Mouse (Mus musculus): ENCODE measurements at regions not wholly inside any gene's neighbourhood (a gene's known extent, or its start where the extent isn't known, plus 50 kb on each side); places are given as distances from the start of the nearest gene placed in this dataset.

- no peak overlapping the region for H3K4me3 ChIP-seq
- no peaks in the 10 kb centered on the region for H3K36me3 ChIP-seq (ENCODE audit: control insufficient read depth, insufficient read depth)
- H3K79me2 ChIP-seq (ENCODE audit: control insufficient read depth, insufficient read depth): no peaks in the 10 kb centered on the region
- H3ac ChIP-seq (ENCODE audit: control insufficient read depth, insufficient read length): no peak overlapping the region
- no peaks in the 10 kb centered on the region for H3K27me3 ChIP-seq (ENCODE audit: control insufficient read depth, insufficient read depth, insufficient read length)
- no peak overlapping the region for H3K4me2 ChIP-seq (ENCODE audit: low read depth)
- TF ChIP-seq TCF12 (IDR thresholded peaks at IDR 0.05; ENCODE audit: insufficient read depth, poor library complexity, severe bottlenecking): no peak
- TF ChIP-seq MYOG (IDR thresholded peaks at IDR 0.05; ENCODE audit: control insufficient read depth in 1 of 3, insufficient read depth in 1 of 3, insufficient read length in 2 of 3, low read depth in 2 of 3): no peak
- no peak for TF ChIP-seq POLR2AphosphoS2 (IDR thresholded peaks at IDR 0.05; ENCODE audit: insufficient read length, low read depth)
- TF ChIP-seq REST (IDR thresholded peaks at IDR 0.05; ENCODE audit: insufficient read depth, insufficient read length): no peak
- no peak for TF ChIP-seq TCF3 (IDR thresholded peaks at IDR 0.05; ENCODE audit: insufficient read length, low read depth)
- TF ChIP-seq POLR2A (IDR thresholded peaks at IDR 0.05; ENCODE audit: insufficient read length, low read depth): no peak
- TF ChIP-seq E2F4 (IDR thresholded peaks at IDR 0.05; ENCODE audit: insufficient read depth): no peak
- TF ChIP-seq MYOD1 (IDR thresholded peaks at IDR 0.05; ENCODE audit: control insufficient read depth in 1 of 3, insufficient read length in 2 of 3, low read depth in 2 of 3): no peak
- no peak for TF ChIP-seq MAX (IDR thresholded peaks at IDR 0.05; ENCODE audit: low read depth)
- no peak for TF ChIP-seq SRF (IDR thresholded peaks at IDR 0.05; ENCODE audit: control insufficient read depth, insufficient read length, low read depth)
- TF ChIP-seq CEBPB (IDR thresholded peaks at IDR 0.05; ENCODE audit: insufficient read depth, poor library complexity, severe bottlenecking): no peak
- no peak for TF ChIP-seq USF1 (IDR thresholded peaks at IDR 0.05; ENCODE audit: low read depth)
Measured at GRCm38 (mm10) chr2:61503594-61503993, 74.8 kb upstream of the Tank start.

DNA sequence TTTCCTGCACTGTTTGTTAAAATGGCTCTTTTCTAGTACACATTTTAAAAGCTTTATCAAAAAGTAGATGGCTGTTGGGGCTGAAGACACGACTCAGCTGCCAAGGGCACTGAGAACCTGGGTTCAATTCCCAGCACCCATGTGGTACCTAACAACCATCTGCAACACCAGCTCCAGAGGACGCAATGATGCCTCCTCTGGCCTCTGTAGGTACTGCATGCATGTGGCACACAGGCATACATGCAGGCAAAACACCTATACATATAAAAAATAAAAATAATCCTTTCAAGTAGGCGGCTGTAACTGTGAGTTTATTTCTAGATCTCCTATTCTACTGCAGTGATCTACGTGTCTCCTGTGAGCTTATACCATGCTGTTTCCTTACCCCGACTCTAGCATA lies 76.5 kb upstream of the Tank start:
- H3K79me2 ChIP-seq (ENCODE audit: control insufficient read depth, insufficient read depth): no peaks in the 10 kb centered on the region
- H3K4me3 ChIP-seq: no peak overlapping the region
- H3K36me3 ChIP-seq (ENCODE audit: control insufficient read depth, insufficient read depth): no peaks in the 10 kb centered on the region
- no peak overlapping the region for H3K4me2 ChIP-seq (ENCODE audit: low read depth)
- no peak overlapping the region for H3ac ChIP-seq (ENCODE audit: control insufficient read depth, insufficient read length)
- H3K27me3 ChIP-seq (ENCODE audit: control insufficient read depth, insufficient read depth, insufficient read length): no peaks in the 10 kb centered on the region
- TF ChIP-seq CEBPB (IDR thresholded peaks at IDR 0.05; ENCODE audit: insufficient read depth, poor library complexity, severe bottlenecking) (no peak), SRF (IDR thresholded peaks at IDR 0.05; ENCODE audit: control insufficient read depth, insufficient read length, low read depth) (no peak), TCF12 (IDR thresholded peaks at IDR 0.05; ENCODE audit: insufficient read depth, poor library complexity, severe bottlenecking) (no peak), MYOD1 (IDR thresholded peaks at IDR 0.05; ENCODE audit: control insufficient read depth in 1 of 3, insufficient read length in 2 of 3, low read depth in 2 of 3) (no peak), POLR2A (IDR thresholded peaks at IDR 0.05; ENCODE audit: insufficient read length, low read depth) (no peak), MAX (IDR thresholded peaks at IDR 0.05; ENCODE audit: low read depth) (no peak), MYOG (IDR thresholded peaks at IDR 0.05; ENCODE audit: control insufficient read depth in 1 of 3, insufficient read depth in 1 of 3, insufficient read length in 2 of 3, low read depth in 2 of 3) (no peak), POLR2AphosphoS2 (IDR thresholded peaks at IDR 0.05; ENCODE audit: insufficient read length, low read depth) (no peak), USF1 (IDR thresholded peaks at IDR 0.05; ENCODE audit: low read depth) (no peak), REST (IDR thresholded peaks at IDR 0.05; ENCODE audit: insufficient read depth, insufficient read length) (no peak), TCF3 (IDR thresholded peaks at IDR 0.05; ENCODE audit: insufficient read length, low read depth) (no peak)

GRCm38 (mm10) chr2:61499266-61499665 lies 79.1 kb upstream of the Tank start:
- Histone ChIP-seq H3K27me3 (ENCODE audit: control insufficient read depth, insufficient read depth, insufficient read length) (no peaks in the 10 kb centered on the region), H3K36me3 (ENCODE audit: control insufficient read depth, insufficient read depth) (no peaks in the 10 kb centered on the region), H3ac (ENCODE audit: control insufficient read depth, insufficient read length) (no peak overlapping the region), H3K79me2 (ENCODE audit: control insufficient read depth, insufficient read depth) (no peaks in the 10 kb centered on the region), H3K4me3 (no peak overlapping the region), H3K4me2 (ENCODE audit: low read depth) (no peak overlapping the region)
- TF ChIP-seq MAX (IDR thresholded peaks at IDR 0.05; ENCODE audit: low read depth) (no peak), USF1 (IDR thresholded peaks at IDR 0.05; ENCODE audit: low read depth) (no peak), POLR2AphosphoS2 (IDR thresholded peaks at IDR 0.05; ENCODE audit: insufficient read length, low read depth) (no peak), MYOG (IDR thresholded peaks at IDR 0.05; ENCODE audit: control insufficient read depth in 1 of 3, insufficient read depth in 1 of 3, insufficient read length in 2 of 3, low read depth in 2 of 3) (no peak), CEBPB (IDR thresholded peaks at IDR 0.05; ENCODE audit: insufficient read depth, poor library complexity, severe bottlenecking) (no peak), POLR2A (IDR thresholded peaks at IDR 0.05; ENCODE audit: insufficient read length, low read depth) (no peak), TCF3 (IDR thresholded peaks at IDR 0.05; ENCODE audit: insufficient read length, low read depth) (no peak)

DNA sequence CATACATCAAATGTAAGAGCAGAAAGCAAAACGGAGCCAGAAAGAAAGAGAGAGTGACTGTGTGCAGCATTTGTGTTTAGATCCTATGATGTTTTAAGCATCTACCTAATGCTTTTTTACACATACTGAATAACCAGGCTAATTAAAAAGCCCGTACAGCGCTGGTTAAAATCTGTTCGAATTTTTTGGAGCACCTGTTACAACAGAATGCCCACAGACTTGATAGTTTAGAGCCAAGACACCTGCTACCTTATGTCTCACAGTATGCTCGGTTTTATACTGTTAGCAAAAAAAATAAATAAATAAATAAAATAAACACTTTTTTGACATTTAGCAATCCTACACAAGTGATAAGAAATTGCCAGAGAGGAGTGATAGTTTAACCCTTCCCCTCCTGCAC lies 80.5 kb upstream of the Tank start:
- peak overlapping the region; percentile 13 for H3K4me2 ChIP-seq (ENCODE audit: low read depth)
- no peaks in the 10 kb centered on the region for H3K79me2 ChIP-seq (ENCODE audit: control insufficient read depth, insufficient read depth)
- H3K27me3 ChIP-seq (ENCODE audit: control insufficient read depth, insufficient read depth, insufficient read length): no peaks in the 10 kb centered on the region
- H3ac ChIP-seq (ENCODE audit: control insufficient read depth, insufficient read length): no peak overlapping the region
- no peak for TF ChIP-seq CEBPB (IDR thresholded peaks at IDR 0.05; ENCODE audit: insufficient read depth, poor library complexity, severe bottlenecking)
- TF ChIP-seq MAX (IDR thresholded peaks at IDR 0.05; ENCODE audit: low read depth): no peak
- no peak for TF ChIP-seq MYOD1 (IDR thresholded peaks at IDR 0.05; ENCODE audit: control insufficient read depth in 1 of 3, insufficient read length in 2 of 3, low read depth in 2 of 3)
- no peak for TF ChIP-seq TCF3 (IDR thresholded peaks at IDR 0.05; ENCODE audit: insufficient read length, low read depth)
- no peak for TF ChIP-seq POLR2AphosphoS2 (IDR thresholded peaks at IDR 0.05; ENCODE audit: insufficient read length, low read depth)
- no peak for TF ChIP-seq SRF (IDR thresholded peaks at IDR 0.05; ENCODE audit: control insufficient read depth, insufficient read length, low read depth)
- no peak for TF ChIP-seq TCF12 (IDR thresholded peaks at IDR 0.05; ENCODE audit: insufficient read depth, poor library complexity, severe bottlenecking)
- TF ChIP-seq USF1 (IDR thresholded peaks at IDR 0.05; ENCODE audit: low read depth): no peak
- no peak for TF ChIP-seq POLR2A (IDR thresholded peaks at IDR 0.05; ENCODE audit: insufficient read length, low read depth)
- no peak for TF ChIP-seq REST (IDR thresholded peaks at IDR 0.05; ENCODE audit: insufficient read depth, insufficient read length)
- no peak for TF ChIP-seq E2F4 (IDR thresholded peaks at IDR 0.05; ENCODE audit: insufficient read depth)
- TF ChIP-seq MYOG (IDR thresholded peaks at IDR 0.05; ENCODE audit: control insufficient read depth in 1 of 3, insufficient read depth in 1 of 3, insufficient read length in 2 of 3, low read depth in 2 of 3): no peak
- no peak overlapping the region for H3K4me3 ChIP-seq
- no peaks in the 10 kb centered on the region for H3K36me3 ChIP-seq (ENCODE audit: control insufficient read depth, insufficient read depth)

- Histone ChIP-seq H3K4me3 (no peak overlapping the region), H3ac (ENCODE audit: control insufficient read depth, insufficient read length) (no peak overlapping the region), H3K27me3 (ENCODE audit: control insufficient read depth, insufficient read depth, insufficient read length) (no peaks in the 10 kb centered on the region), H3K36me3 (ENCODE audit: control insufficient read depth, insufficient read depth) (no peaks in the 10 kb centered on the region), H3K4me2 (ENCODE audit: low read depth) (no peak overlapping the region), H3K79me2 (ENCODE audit: control insufficient read depth, insufficient read depth) (no peaks in the 10 kb centered on the region)
- TF ChIP-seq SRF (IDR thresholded peaks at IDR 0.05; ENCODE audit: control insufficient read depth, insufficient read length, low read depth) (no peak), MAX (IDR thresholded peaks at IDR 0.05; ENCODE audit: low read depth) (no peak), REST (IDR thresholded peaks at IDR 0.05; ENCODE audit: insufficient read depth, insufficient read length) (no peak), MYOD1 (IDR thresholded peaks at IDR 0.05; ENCODE audit: control insufficient read depth in 1 of 3, insufficient read length in 2 of 3, low read depth in 2 of 3) (no peak), TCF3 (IDR thresholded peaks at IDR 0.05; ENCODE audit: insufficient read length, low read depth) (no peak), CEBPB (IDR thresholded peaks at IDR 0.05; ENCODE audit: insufficient read depth, poor library complexity, severe bottlenecking) (no peak), MYOG (IDR thresholded peaks at IDR 0.05; ENCODE audit: control insufficient read depth in 1 of 3, insufficient read depth in 1 of 3, insufficient read length in 2 of 3, low read depth in 2 of 3) (no peak), USF1 (IDR thresholded peaks at IDR 0.05; ENCODE audit: low read depth) (no peak), TCF12 (IDR thresholded peaks at IDR 0.05; ENCODE audit: insufficient read depth, poor library complexity, severe bottlenecking) (no peak), E2F4 (IDR thresholded peaks at IDR 0.05; ENCODE audit: insufficient read depth) (no peak), POLR2A (IDR thresholded peaks at IDR 0.05; ENCODE audit: insufficient read length, low read depth) (no peak), POLR2AphosphoS2 (IDR thresholded peaks at IDR 0.05; ENCODE audit: insufficient read length, low read depth) (no peak)
Measured at GRCm38 (mm10) chr2:61496968-61497367, 81.4 kb upstream of the Tank start.
